Mouse (Mus musculus) thymus, postnatal 0 days (tissue): ENCODE data around the gene Hist1h2ag. TPM values are rescaled to one million over a fixed set of nuclear protein-coding genes. Genes with fewer than 3 reads are reported as not detected.
A peak's percentile ranks its signal among the peaks of the same experiment; 100 is the strongest.

Experiments
- DNase-seq: peaks from one replicate; pipeline ENCODE4 v3.0.0-alpha.2; 2015; ENCODE audit warnings: low spot score
- polyA plus RNA-seq: library from polyadenylated mRNA; unstranded; fragments of >200 nt; fragmentation: Nextera tagmentation; extraction: Ambion mirVana; gene quantifications from 2 replicates; pipeline ENCODE4 v1.2.1, GENCODE M21; 2015

The Hist1h2ag gene
- polyA plus RNA-seq, 1 experiment from 2014 or later: 206 TPM

DNA sequence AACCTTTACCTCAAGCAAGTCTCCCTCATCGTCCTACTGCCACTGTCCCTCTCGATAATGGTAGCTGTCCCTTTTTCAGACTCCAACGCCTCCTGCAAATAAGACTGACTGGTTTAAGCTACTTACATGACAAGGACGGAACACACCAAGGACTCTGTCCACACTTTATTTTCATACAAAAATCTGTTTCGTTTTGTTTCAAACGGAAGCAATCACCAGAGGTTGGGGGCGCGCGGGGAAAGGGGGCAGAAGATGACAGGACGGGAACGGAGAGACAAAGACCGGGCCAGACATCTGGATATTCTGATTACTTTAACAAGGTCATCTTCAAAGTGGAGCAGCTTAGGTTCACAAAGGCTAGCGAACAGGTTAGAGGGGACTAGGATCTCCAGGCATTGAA, 29.0 kb downstream of the Hist1h2ag start:
- DNase-seq: no peak

DNA sequence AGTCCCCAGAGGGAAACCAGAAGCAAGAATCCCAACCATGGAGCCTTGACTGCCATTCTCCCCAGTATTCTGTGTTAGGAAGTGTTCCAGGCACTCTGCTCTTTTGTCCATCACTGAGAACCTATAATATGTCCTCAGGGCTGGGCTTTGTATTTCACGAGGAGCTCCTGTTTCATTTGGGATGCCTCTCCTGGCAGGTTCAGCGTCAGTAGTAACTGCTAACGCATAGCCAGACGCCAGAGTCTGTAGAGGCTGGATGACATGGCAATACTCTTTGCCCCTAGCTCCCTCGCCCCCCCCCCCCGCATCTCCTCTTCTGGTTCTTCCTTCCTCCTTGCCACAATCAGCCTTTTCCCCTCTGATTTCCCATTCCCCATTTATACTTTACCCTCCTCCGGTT, 33.1 kb downstream of the Hist1h2ag start, which contains the start of gene Prss16:
Gene Prss16, minus strand, starts transcription at position 101 of the 400 bp plus-strand sequence.
- no peak for DNase-seq

DNA sequence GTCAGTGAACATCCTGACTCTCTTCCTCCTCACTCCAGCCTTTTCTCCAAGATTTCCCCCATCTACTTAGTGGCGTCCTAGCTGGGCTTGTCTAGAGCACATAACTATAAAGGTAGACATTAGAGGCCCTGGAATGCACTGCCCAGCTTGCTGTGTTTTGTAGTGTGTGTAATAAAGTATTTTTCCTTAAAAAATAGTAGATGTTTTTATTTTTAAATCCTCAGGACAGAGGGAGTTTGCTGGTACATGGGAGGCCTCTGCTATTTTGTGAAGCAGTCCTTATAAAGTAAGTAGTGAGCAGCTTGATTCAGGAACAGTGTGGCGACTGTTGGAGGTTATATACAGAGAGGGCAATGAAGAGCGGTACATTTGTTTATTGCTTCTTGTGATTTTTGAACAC, 34.0 kb downstream of the Hist1h2ag start:
- DNase-seq: no peak

DNA sequence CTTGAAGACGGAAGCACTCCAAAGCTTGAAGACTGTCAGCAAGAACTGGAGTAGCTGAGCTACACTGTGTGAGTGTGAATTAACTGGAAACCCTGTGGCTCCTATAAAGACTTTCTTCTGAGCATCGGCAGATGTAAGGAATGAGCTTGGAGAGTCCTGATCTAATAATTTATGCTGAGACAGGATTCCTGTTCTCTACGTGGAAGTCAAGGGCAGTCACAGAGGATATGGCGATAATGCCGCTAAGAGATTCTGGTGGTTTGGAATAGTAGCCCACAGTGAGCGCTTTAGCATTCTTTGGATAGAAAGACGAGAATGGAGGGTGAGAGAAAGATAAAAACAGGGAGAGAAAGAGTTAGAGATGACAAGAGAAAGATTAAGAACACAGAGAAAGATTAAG, 34.9 kb downstream of the Hist1h2ag start:
- DNase-seq: no peak

DNA sequence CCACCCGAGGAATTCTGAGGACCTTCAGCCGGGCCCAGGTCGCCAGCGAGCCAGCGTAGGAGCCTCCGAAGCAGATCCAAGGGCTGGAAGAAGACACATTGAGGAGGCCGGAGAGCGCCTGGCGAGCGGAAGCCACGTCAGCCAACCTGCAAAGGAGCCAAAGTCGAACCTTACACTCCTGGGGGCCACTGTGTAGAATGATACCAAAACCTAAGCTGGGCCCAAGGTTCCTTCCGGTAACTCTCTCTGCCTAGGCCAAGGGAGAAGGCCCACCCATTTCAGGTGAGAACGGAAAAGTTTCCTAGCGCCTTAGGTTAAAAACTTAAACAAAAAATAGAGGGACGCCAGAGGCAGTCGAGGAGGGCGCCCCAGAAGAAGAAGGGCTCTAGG, 35.6 kb downstream of the Hist1h2ag start:
- peak; percentile 1 for DNase-seq

DNA sequence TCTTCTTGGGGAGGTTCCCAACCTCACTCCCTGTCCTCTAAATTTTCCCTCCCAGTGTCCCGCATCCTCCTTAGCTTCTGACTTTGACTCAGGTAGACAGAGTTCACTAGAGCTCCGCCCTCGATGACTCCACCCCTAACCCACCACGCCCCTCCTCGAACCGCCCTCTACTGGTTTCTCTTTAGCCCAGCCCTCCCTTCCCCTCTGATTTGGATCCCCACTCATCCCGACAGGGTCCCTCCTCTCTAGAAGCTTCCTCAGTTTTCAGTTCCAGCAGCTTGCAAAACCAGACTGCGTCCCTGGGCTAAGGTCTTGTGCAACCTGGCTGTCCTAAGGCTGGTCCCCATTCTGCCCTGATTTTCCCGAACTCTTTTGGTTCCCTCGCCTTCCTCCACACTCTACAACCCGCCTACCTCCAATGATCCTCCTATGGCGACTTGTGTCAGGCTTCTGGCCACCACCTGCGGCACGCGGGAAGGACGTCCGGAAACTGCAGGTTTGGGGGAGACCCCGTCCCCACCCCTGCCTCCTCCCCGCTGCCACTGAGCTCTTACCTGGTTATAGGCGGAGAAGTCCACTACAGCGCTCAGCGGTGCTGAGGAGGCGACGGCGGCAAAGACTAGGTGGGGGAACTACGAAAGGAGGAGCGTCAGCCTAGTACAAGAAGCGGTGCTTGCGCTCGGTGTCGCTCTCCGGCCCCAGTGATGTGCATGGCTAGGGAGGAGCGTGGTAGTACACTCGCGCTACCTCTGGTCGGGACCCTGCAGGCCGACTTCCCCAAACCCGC, 36.2 kb downstream of the Hist1h2ag start:
- peak; percentile 55 for DNase-seq

DNA sequence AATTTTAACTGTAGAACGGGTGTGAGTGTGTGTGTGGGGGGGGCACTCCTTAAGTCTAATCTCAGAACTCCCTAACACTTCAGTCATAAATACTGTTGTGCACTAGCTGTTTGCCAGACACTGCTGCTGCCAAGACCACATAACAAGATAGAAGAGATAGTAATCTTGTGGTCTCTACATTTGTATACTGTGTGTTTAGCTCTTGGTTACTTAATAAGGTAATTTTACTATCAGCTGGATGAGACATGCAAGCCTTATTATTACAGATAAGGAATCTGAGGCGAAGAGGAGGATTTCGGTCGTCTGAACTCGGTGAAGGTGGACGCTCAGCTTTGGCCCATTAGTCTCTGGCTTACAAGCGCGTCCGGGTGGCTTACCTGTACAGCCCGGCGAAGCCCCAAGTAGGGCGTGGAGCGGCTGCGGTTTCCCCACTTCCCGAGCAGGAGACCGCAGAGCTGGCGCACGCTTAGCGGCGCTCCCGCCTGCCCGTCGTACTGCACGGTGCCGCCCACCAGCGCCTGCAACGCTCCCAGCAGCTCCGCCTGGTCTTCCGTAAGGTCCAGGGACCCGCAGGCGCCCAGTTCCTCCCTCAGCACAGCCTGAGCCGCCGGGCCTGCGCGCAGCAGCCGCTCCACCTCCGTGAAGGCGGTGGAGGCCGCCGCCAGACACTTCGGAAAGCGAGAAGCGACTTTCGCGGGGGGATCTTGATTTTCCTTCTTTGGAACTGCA, 37.0 kb downstream of the Hist1h2ag start:
- DNase-seq: peak; percentile 56

DNA sequence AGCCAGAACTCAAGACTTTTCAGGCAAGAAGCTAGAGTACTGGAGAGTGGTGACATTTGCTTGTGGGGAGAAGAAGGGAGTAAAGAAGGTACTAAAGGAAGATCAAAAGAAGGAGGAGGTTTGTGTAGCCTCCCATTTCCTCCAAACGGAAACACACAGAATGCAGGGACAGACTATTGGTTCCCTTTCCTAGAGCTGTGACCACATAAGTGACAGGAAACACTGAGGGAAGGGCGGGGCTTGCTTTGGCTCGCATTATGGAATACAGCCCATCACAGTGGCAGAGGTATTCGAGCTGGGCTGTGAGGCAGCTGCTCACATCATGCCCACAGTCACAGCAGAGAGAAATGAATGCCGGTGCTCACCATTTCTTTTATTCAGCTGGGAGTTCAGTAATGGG, 40.9 kb downstream of the Hist1h2ag start:
- peak; percentile 57 for DNase-seq

DNA sequence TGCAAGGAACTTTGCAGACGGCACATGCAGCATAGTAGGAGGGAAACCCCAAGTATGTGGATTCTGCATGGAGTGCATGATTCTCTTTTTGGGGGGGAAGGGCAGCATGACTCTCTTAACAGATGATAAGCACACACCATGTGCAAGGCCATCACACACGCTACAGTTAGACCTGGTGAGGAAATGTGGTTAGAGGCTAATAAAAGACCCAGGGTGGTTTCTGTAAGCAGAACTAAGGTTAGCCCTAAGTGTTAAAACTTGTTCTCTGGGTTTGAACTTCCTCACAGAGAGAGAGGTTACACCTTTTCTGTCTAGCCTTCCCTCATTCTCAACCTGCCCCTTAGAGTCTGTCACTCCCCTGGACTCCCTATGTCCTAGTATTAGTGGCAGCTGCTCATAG, 41.4 kb downstream of the Hist1h2ag start:
- DNase-seq: no peak

DNA sequence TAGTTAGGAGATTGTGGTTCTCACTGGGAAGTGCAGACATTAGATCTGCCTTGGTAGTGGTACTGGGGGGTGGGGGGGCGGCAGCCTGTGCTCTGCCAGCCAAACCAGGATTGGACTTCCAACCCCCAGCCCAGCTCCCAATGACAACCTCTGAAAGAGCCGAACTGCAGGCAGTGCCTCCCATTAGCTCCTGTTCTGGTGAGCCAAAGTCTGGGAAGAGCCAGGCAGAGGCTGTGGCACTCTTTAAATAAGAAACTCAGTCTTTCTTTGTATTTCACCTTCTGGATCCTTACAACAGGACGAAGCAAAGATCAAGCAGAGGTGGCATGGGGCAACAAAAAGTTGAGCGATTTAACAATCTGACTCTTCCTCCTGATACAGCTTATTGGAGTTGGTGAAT, 43.6 kb downstream of the Hist1h2ag start:
- DNase-seq: no peak

DNA sequence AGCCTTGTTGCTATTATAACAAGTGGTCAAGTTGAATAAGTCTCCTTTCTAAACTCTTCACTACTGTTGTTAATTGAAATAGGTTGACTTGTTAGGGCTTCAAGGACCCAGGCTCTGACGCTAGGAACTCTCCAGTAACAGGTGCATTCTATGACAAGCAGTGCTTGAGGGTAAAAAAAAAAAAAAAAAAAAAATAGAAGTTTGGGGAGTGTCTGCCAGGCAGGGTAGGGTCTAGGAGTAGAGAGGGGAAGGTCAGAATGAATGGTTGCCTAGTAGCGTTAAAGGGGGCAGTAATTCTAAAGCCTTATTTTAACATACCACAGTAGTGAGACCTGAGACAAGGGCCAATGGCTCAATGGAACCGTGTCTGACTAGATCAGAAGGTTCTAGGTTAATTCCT, 44.3 kb downstream of the Hist1h2ag start:
- DNase-seq: no peak

DNA sequence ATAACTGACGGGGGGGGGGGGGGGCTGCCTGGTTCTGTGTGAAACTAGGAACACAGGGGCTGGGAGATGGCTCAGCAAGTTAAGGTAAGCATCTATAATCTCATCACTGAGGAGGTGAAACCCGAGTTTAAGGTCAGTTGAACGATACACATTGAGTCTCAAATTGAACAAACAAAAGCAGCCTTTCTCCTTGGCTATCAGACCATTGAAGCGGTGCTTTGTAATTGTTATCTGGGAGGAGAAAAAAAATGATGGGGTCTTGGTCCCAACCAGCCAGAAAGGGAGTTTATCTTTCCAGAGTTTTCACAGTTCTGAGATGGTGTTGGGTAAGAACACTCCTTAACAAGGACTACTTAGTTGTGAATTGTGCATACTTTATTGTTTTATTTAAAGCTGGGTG, 44.9 kb downstream of the Hist1h2ag start:
- no peak for DNase-seq

DNA sequence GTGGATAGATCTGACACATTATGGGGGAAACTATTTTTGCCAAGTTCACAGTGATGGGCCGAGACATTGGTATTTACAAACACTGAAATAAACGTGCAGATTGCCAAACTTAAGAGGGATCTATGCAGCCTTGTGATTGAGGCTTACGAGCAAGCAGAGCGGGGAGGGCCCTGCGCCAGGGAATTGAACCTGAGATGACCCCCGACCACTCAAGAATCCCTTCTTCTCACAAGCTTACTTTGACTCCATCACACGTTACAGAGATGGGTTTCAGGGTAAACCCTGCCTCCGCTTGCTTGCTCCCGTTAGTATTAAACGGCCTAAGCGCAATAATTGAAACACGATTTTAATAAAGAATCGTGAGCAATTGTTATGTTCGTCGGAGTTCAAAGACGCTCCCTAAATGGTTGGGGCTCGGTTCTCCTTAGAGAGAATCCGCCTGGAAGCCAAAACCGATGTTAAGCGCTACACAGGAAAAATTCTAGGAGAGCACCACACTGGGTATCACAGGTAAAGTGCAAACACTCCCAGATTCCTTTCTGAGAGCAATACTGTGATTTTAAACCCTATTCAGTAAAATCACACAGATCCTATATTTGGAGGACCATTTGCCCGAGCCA, 45.4 kb downstream of the Hist1h2ag start:
- no peak for DNase-seq

DNA sequence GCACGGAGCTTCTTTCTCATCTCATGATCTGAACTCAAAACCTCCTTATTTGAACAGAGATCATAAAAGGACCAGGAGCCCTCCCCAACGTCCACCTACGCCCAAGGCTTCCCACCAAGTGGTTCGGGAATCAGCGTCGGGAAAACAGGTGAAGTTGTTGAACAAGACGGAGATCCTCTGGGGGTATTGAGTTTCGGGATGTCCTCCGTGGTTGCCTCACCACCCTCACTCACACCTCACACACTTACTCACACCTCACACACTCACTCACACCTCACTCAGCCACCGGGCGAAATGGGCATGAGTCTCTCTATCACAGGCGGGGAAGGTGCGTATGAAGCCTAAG, 45.9 kb downstream of the Hist1h2ag start:
- DNase-seq: no peak

DNA sequence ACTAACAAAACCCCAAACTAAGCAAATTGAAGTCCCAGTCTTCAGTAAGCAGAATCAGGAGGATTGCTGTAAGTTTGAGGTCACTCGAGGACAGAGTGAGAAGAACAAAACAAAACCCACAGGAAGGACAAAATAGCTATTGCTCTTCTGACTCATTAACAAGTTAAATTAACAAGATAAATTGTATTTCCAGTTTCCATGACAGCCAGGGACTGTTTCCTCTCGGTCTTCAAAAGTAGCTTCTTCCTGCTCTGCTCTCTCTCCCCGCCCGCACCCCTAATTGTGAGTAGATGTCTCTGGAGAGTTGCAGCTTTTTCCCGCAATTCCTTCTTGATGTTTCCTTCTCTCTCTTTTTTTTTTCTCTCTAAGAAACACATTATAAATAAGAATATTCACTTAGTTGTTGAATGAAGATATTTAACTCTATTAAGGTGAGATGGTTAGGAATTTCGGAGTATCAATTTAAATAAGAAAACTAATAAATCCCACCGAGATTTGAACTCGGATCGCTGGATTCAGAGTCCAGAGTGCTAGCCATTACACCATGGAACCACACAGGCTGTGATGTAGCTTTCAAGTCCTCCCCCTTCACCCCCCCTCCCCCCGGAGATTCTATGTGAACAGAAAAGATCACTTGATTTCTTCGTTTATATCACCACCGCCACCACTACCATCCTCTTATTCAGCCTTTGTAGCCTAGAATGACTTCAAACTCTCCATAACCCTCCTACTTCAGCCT, 46.5 kb downstream of the Hist1h2ag start:
- no peak for DNase-seq

DNA sequence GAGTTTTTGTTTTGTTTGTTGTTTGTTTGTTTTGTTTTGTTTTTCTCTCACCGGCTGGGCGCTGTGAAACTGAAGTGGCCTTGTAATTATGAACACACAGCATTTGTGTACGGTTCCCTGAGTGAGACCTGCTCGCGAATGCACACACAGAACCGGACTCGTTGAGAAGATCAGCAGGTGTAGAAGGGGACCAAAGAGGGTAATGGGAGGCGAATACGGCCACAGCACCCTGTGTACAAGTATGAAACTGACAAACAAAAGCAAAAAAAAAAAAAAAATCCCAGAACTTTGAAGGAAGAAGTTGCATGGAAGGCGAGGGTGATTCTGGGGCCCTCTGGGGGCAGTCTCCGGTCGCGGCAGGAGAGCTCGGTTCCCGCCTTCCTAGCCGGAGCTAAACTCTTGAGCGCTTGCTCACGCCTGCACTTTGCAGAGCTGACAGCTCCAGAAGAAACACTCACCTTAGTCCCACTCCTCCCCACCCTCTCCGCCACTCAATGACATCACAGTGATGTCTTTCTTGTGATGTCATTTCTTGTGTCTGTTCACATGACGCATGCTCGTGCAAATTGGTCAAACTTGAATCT, 47.3 kb downstream of the Hist1h2ag start:
- no peak for DNase-seq

DNA sequence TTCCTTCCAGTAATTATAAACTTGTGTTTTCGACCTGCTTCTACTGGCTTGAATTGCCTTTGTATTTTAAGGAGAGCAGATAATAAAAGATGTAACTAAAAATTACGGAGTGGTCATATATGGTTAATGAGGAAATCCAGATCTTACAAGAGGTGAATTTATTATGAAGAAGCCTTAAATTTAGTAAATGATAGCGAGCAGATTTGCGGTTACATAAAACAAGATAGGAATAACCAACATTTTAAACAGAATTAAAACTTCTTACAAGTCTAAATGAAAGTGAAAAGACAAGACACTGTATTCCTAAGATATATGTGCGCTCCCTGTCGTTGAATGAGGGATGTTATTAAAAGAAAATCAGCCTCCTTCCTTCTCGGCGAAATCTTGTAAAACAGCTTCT, 47.8 kb downstream of the Hist1h2ag start:
- DNase-seq: no peak

DNA sequence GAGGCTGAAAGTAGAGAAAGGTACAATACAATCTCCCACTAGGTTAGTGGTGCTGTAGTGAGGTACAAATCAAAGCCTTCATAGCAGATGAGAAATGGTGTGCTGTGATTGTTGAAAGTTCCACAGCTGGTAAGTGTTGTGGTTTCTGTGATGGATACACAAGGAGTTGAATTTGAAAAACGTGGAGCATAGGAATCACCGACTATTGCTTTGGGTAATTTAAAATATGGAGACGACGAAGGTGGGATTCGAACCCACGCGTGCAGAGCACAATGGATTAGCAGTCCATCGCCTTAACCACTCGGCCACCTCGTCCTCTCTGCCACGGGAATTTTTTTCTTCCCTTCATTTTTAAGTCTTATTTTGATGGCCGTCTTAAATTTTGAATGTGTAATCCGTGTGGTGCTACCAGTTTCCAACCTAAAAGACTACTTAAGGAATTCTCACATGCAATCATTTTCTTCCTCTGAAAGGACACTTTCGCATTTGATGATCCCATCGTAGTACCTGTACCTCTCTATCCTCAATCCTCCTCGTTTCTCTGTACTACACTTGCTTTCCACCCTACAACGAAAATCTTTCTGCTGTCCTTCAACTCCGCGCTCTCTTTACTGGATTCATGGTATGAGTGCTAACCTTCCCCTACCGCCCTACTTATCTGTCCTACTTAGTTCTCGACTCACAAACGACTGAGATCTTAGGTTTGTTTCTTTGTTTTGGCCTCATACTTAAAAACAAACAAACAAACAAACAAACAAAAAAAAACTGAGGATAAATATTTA, 48.6 kb downstream of the Hist1h2ag start:
- peak; percentile 53 for DNase-seq

DNA sequence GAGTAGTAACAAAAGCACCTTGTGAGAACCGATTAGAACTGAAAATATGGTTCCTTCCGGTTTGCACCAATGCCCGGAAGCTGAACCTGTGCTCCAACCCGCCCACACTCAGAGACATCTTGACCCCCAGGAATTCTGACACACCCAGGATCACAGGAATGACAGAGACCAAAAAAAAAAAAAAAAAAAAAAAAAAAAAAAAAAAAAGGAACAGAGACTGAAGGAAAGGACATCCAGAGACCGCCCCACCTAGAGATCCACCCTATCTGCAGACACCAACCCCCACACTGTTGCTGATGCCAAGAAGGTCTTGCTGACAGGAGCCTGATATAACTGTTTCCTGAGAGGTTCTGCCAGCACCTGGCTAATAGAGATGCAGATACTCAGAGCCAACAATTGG, 50.2 kb downstream of the Hist1h2ag start:
- DNase-seq: no peak
